Mouse (Mus musculus) forebrain, embryonic 15.5 days (tissue): Measurements from ENCODE around the gene Aoc3. TPM values are rescaled to one million over a fixed set of nuclear protein-coding genes. Genes with fewer than 3 reads are reported as not detected.

Experiments used
- microRNA-seq: library from miRNA; unstranded; fragments of <30 nt; microRNA quantifications from one replicate; pipeline ENCODE4, GENCODE M21; 2016
- polyA plus RNA-seq: library from polyadenylated mRNA; unstranded; fragments of >200 nt; fragmentation: Nextera tagmentation; extraction: Ambion mirVana; gene quantifications from 2 replicates; pipeline ENCODE4 v1.2.1, GENCODE M21; 2015

Aoc3 gene
- polyA plus RNA-seq, 1 experiment from 2014 or later: not detected

Small RNA genes lying within 50 kb of the gene (microRNA-seq; reads per million reads assigned to microRNA genes)
- not detected for gene Gm25593

Other genes with a start within 250 kb of the Aoc3 start
- 47.8 and 52.7 TPM in 2 replicates for gene Coasy, start 248.0 kb upstream of the Aoc3 start, polyA plus RNA-seq
- gene Mlx, start 243.3 kb upstream of the Aoc3 start, polyA plus RNA-seq: 92.9 and 96.5 TPM in 2 replicates
- 40.5 and 45.0 TPM in 2 replicates for gene Psmc3ip, start 235.2 kb upstream of the Aoc3 start, polyA plus RNA-seq
- gene Retreg3, start 210.7 kb upstream of the Aoc3 start, polyA plus RNA-seq: 25.1 and 27.7 TPM in 2 replicates
- gene Tubg1, start 210.7 kb upstream of the Aoc3 start, polyA plus RNA-seq: 96.1 and 97.7 TPM in 2 replicates
- gene Tubg2, start 174.7 kb upstream of the Aoc3 start, polyA plus RNA-seq: 31.2 and 32.8 TPM in 2 replicates
- gene Cntnap1, start 160.1 kb upstream of the Aoc3 start, polyA plus RNA-seq: 0.77 and 0.98 TPM in 2 replicates
- gene Plekhh3, start 159.3 kb upstream of the Aoc3 start, polyA plus RNA-seq: 5.8 and 6.5 TPM in 2 replicates
- 0.14 and 0.19 TPM in 2 replicates for gene Ccr10, start 155.2 kb upstream of the Aoc3 start, polyA plus RNA-seq
- gene Ezh1, start 104.1 kb upstream of the Aoc3 start, polyA plus RNA-seq: 19.6 and 21.4 TPM in 2 replicates
- 53.4 and 61.3 TPM in 2 replicates for gene Ramp2, start 84.6 kb upstream of the Aoc3 start, polyA plus RNA-seq
- gene Vps25, start 76.9 kb upstream of the Aoc3 start, polyA plus RNA-seq: 87.7 and 92.9 TPM in 2 replicates
- gene Wnk4, start 70.0 kb upstream of the Aoc3 start, polyA plus RNA-seq: 4.8 and 5.5 TPM in 2 replicates
- 1.4 and 1.5 TPM in 2 replicates for gene Cntd1, start 51.6 kb upstream of the Aoc3 start, polyA plus RNA-seq
- 208 and 211 TPM in 2 replicates for gene Coa3, start 51.5 kb upstream of the Aoc3 start, polyA plus RNA-seq
- 186 and 200 TPM in 2 replicates for gene Becn1, start 28.3 kb upstream of the Aoc3 start, polyA plus RNA-seq
- 129 and 140 TPM in 2 replicates for gene Psme3, start 14.4 kb upstream of the Aoc3 start, polyA plus RNA-seq
- gene Aoc2, start 5.5 kb upstream of the Aoc3 start, polyA plus RNA-seq: 2.1 and 2.2 TPM in 2 replicates
- gene G6pc, start 37.0 kb downstream of the Aoc3 start, polyA plus RNA-seq: not detected in 2 replicates
- 90.2 and 98.7 TPM in 2 replicates for gene Aarsd1, start 87.0 kb downstream of the Aoc3 start, polyA plus RNA-seq
- gene Gm27029, start 94.2 kb downstream of the Aoc3 start, polyA plus RNA-seq: 6.3 and 7.3 TPM in 2 replicates
- 31.7 and 32.2 TPM in 2 replicates for gene Rundc1, start 94.5 kb downstream of the Aoc3 start, polyA plus RNA-seq
- 1.0 and 1.7 TPM in 2 replicates for gene Ptges3l, start 94.7 kb downstream of the Aoc3 start, polyA plus RNA-seq
- gene Rpl27, start 111.7 kb downstream of the Aoc3 start, polyA plus RNA-seq: 267 and 285 TPM in 2 replicates
- gene Ifi35, start 117.8 kb downstream of the Aoc3 start, polyA plus RNA-seq: 2.4 and 3.2 TPM in 2 replicates
- gene Rnd2, start 134.4 kb downstream of the Aoc3 start, polyA plus RNA-seq: 121 and 142 TPM in 2 replicates
- gene Vat1, start 135.6 kb downstream of the Aoc3 start, polyA plus RNA-seq: 77.1 and 79.8 TPM in 2 replicates
- gene Brca1, start 221.3 kb downstream of the Aoc3 start, polyA plus RNA-seq: 5.6 and 7.1 TPM in 2 replicates
- 116 and 130 TPM in 2 replicates for gene Nbr1, start 221.5 kb downstream of the Aoc3 start, polyA plus RNA-seq